Mouse (Mus musculus) layer of hippocampus, adult 11-12 months (tissue): ENCODE results near the gene Gys1.

Experiments used
- DNase-seq: peaks from one replicate; pipeline ENCODE4 v3.0.0; 2022; ENCODE audit warnings: low spot score

Gys1 gene

DNA sequence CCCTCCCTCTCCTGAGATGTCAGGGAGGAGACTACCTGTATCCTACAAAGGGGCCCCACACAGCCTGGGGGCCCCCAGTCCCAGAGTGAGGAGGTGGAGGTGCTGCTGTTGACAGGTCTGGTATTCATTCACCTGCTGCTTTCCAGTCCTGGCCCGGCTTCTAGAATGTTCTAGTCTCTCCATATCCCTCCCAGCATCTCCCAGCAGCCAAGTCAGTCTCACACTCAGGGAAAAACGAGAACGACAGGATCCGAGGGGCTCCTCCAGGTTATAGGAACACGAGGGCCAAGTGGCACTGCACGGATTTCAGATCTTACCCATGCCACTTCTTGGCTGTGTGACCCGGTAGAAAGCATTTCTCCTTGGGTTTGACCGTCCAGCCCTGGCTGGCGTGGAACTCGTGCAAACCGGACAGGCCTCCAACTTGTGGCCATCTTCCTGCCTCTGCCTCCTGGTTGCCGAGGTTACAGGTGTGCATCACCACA, 19.9 kb upstream of the Gys1 start:
- DNase-seq, result no peak

DNA sequence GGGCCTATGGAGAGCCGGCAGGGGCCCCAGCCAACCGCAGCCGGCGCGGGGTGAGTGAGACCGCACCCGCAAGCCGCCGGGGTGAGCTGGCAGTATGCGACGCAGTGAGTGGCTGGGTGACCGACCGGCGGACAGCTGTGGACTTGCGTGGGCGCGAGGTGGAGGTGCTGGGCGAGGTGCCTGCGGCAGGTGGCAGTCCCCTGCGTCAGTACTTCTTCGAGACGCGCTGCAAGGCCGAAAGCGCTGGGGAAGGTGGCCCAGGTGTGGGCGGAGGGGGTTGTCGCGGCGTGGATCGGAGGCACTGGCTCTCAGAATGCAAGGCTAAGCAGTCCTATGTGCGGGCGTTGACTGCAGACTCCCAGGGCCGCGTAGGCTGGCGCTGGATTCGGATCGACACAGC, 19.0 kb upstream of the Gys1 start:
- DNase-seq, result no peak

DNA sequence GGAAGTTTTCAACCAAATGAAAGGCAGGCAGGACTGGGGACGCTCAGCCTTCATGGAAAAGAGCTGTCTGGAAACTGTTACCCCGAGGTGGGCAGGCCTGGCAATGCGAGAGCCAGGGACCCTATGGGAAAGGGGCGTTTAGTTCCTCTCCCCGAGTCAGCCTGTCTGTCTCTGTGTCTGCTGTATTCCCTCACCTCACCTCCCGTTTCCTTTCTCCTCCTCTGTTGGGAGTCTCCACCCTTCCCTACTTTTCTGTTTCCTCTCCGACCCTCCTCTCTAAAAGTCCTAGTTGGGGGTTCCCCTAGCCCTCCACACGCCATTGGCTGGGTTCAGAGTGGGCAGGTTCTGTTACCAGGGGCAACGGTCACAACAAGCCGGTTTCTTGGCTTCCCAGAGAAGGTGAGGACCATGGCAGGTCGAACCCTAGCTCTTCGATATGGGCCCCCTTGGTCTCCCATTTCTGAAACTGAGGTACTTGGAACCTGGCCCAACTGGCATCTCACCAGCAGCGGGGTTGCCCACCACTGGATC, 16.6 kb upstream of the Gys1 start:
- DNase-seq, result no peak

- no peak for DNase-seq
These were observed 14.6 kb upstream of the Gys1 start for GRCm38 (mm10) chr7:45419859-45420614.

- DNase-seq, result no peak
These were observed 14.1 kb upstream of the Gys1 start, which contains the start of gene Lhb for GRCm38 (mm10) chr7:45420615-45420919. Gene Lhb (plus strand): TSS chr7:45420820.

DNA sequence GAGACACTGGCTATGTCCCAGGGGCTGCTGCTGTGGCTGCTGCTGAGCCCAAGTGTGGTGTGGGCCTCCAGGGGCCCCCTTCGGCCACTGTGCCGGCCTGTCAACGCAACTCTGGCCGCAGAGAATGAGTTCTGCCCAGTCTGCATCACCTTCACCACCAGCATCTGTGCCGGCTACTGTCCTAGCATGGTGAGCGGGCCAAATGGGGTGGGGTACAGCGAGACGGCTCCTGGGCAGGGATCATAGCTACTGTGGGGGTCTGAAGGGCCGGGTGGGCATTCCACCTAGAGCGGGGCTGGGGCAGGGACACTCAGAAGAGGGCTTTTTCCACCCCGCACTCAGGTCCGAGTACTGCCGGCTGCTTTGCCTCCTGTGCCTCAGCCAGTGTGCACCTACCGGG, 13.4 kb upstream of the Gys1 start:
- no peak for DNase-seq

GRCm38 (mm10) chr7:45426556-45426955, 8.1 kb upstream of the Gys1 start:
- DNase-seq, result no peak

GRCm38 (mm10) chr7:45433835-45434202, 825 bp upstream of the Gys1 start:
- DNase-seq, result no peak

DNA sequence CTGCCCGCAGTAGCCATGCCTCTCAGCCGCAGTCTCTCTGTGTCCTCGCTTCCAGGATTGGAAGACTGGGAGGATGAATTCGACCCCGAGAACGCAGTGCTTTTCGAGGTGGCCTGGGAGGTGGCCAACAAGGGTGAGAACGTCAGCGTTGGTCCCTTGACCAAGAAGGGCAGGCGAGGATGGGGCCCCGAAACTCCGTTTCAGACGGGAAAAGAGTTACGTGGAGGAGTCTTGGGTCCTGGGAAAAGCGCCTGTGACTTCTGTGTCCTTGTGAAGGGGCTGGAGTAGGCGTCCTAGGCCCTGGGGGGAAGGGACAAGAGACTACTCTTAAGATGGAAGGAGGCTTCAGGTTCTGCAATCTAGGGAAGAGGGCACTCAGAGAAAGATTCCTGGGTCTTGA, 394 bp downstream of the Gys1 start:
- no peak for DNase-seq

- no peak for DNase-seq
These were observed 1.8 kb downstream of the Gys1 start for GRCm38 (mm10) chr7:45436444-45436843.

DNA sequence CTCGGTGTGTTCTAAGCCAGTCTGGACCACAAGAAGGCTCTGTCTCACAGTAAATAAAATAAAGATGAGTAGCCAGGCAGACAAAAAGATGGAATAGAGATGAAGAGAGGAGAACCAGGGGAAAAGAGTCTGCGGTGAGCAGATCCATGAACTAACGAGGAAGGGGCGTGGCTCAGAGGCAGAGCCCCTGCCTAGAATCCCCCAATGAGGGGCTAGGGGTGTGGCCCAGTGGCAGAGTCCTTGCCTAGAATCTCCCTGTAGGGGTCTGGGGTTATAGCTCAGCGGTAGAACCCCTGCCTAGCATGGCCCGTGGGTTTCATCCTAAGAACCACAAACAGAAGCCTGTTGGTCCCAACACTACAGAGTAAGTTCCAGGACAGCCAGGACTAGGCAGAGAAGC, 2.4 kb downstream of the Gys1 start:
- DNase-seq, result no peak

- DNase-seq, result no peak
These were observed 3.1 kb downstream of the Gys1 start, which contains the start of gene Ruvbl2 for GRCm38 (mm10) chr7:45437521-45438276. Gene Ruvbl2 (minus strand): TSS chr7:45438096.

- DNase-seq, result no peak
These were observed 9.1 kb downstream of the Gys1 start for GRCm38 (mm10) chr7:45443526-45444420.

GRCm38 (mm10) chr7:45446589-45446988, 11.9 kb downstream of the Gys1 start:
- DNase-seq, result no peak

DNA sequence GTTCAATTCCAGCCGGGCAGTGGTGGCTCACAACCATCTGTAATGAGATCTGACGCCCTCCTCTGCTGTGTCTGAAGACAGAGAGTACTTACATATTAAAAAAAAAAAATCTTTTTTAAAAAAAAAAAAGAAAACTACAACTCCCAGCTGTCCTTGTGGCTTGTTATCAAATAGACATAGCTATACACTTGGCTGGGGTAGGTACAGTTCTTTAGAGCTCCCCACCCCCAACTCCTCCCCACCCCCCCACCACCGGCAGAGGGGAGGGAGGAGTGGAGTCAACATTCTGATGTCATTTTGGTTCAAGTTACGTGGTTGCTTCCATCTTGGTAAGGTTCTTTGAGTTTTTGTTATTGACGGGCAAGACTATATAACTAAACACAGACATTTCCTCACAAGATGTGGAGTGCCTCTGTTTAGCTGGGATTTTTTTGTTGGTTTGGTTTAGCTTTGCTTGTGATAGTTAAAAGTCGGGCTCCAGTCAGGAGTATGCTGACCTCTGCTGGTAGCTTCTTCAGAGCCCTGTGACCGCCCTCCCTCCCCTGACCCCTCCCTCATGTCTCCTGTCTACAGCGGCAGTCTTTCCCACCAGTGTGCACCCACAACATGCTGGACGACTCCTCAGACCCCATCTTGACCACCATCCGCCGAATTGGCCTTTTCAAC, 12.8 kb downstream of the Gys1 start:
- DNase-seq, result no peak

GRCm38 (mm10) chr7:45449974-45450373, 15.3 kb downstream of the Gys1 start:
- no peak for DNase-seq

DNA sequence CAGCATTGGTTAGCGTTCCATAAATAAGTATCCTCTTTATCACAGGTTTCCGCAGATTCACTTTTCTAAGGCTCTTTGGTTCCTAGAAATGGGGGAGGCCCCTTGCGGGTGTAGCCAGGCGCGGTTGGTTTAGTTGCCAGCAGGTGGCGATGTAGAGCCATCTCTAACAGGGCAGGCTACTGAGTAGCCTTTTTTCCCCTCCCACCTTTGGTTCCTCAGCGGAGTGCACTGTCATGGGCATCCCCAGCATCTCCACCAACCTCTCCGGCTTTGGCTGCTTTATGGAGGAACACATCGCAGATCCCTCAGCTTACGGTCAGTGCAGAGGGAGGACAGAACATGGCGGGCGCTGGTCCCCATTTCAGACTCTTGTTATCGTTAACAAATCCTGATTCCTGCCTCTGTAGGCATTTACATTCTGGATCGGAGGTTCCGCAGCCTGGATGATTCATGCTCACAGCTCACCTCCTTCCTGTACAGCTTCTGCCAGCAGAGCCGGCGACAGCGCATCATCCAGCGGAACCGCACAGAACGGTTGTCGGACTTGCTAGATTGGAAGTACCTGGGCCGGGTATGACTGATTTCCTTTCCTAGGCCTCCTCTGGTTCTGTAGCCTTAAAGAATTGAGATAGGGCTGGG, 16.8 kb downstream of the Gys1 start:
- peak; percentile 91 for DNase-seq

DNA sequence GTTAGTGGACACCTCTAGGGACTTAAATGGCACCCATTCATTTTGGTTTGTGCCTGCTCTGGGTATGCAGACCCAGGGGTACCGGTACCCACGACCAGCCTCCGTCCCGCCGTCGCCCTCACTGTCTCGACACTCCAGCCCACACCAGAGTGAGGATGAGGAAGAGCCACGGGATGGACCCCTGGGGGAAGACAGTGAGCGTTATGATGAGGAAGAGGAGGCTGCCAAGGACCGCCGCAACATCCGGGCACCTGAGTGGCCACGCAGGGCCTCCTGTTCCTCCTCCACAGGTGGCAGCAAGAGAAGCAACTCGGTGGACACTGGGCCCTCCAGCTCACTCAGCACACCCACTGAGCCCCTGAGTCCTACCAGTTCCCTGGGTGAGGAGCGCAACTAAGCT, 20.3 kb downstream of the Gys1 start:
- no peak for DNase-seq

DNA sequence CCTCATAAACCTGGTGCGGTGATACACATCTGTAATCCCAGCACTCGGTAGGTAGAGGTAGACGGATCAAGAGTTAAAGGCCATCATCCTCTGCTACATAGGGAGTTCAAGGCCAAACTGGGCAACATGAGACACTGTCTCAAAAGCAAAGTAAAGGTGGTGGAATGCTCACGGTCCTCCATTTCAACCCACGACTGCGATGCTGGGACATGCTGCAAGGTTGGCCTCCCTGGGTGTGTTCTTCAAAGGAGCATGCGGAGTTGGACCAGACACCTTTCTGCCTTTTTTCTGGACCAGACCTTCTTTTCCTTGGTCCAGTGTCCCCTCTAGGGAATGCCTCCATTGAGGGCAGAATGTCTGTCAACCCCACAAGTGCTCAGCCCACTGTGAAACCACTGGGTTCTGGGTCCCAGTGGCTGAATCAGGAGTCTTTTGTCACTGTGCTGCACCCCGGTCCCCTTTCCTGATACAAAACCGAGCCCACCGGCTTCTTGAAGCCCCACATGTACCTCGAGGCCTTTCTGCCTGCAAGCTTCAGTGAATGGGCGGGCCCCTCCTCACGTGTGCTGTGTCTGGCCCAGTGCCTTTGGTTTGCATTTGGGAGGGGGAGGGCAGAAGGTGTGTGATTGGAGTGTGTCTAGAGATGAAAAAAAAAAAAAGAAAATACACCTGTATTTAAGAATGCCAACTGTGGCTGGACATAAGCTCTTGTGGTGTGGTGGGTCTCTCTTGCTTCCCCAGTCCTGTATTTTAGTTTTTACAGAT, 21.5 kb downstream of the Gys1 start:
- no peak for DNase-seq

DNA sequence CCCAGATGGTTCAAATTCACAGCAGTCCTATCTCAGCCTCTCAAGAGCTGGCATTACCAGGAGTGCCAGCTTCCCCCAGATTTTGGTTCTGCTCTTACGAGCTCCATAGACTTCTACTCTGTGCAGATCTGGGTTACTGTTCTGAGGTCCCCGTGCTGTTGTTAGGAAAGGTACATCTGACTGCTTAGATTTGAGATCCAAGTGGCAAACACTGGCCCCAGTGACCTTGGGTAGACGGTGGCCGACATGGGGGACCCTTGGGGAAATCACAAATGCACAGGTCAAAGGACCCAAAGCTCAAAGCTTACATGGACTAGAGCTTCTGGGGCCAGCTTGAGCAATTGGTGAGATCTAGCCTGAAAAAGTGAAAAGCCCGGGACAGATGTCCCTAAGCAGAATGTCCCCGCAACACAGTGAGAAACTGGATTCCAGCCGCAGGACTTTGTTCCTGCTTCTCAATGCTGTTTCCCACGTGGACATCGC, 22.1 kb downstream of the Gys1 start:
- DNase-seq, result no peak
